Mouse (Mus musculus) kidney, adult 2 months (tissue): ENCODE measurements around the gene Dync1i1. TPM values are rescaled to one million over a fixed set of nuclear protein-coding genes. Genes with fewer than 3 reads are reported as not detected.
"Not testable (repeated sequence)": the region's sequence is repeated elsewhere in the genome, so short reads cannot be mapped to it uniquely, and the experiment has no call there.

Experiments
- DNase-seq: peaks from one replicate; pipeline ENCODE4 v3.0.0; 2021
- H3K27ac ChIP-seq: fragments of 200-500 bp; 2 replicates; pipeline ENCODE4 v1.5.1; 2012; ENCODE audit warnings: low read depth, low read length, control low read depth, inconsistent platforms; ENCODE audit not compliant: insufficient read depth
- H3K27me3 ChIP-seq: fragments of 200-500 bp; replicated peaks from 2 replicates; pipeline ENCODE4 v1.6.1; 2012; ENCODE audit warnings: mild to moderate bottlenecking, moderate library complexity, low read length, inconsistent platforms; ENCODE audit not compliant: control insufficient read depth, insufficient read depth
- H3K36me3 ChIP-seq: fragments of 200-500 bp; 2 replicates; pipeline ENCODE4 v1.6.1; 2012; ENCODE audit warnings: mild to moderate bottlenecking, moderate library complexity, low read length, inconsistent platforms; ENCODE audit not compliant: control insufficient read depth, insufficient read depth
- H3K4me1 ChIP-seq: fragments of 200-500 bp; 2 replicates; pipeline ENCODE4 v1.6.1; 2011; ENCODE audit warnings: low read length; ENCODE audit not compliant: control insufficient read depth, insufficient read depth
- H3K4me3 ChIP-seq: fragments of 200-500 bp; 2 replicates; pipeline ENCODE4 v1.5.1; 2011; ENCODE audit warnings: mild to moderate bottlenecking, low read depth, low read length, control low read depth; ENCODE audit not compliant: insufficient read depth
- CTCF ChIP-seq: fragments of 200-500 bp; conservative IDR thresholded peaks from 2 replicates; pipeline ENCODE4 v1.5.1; 2011; ENCODE audit warnings: low read depth, mild to moderate bottlenecking, control low read depth, low read length, moderate library complexity, mixed read lengths; ENCODE audit not compliant: insufficient read depth, insufficient read length
- POLR2A ChIP-seq: fragments of 200-500 bp; IDR thresholded peaks from one replicate; pipeline ENCODE4 v1.6.1; 2011; ENCODE audit warnings: low read depth, low read length, control low read depth
- WGBS: fragments of 180-500 bp; shearing (Covaris S2); methylation state at CpG from one replicate; pipeline ENCODE4 v1.1.7; 2018; 5-methylcytosine and 5-hydroxymethylcytosine counted together
- polyA plus RNA-seq: library from polyadenylated mRNA; depleted of rRNA; stranded (reverse); fragments of >200 nt; gene quantifications from 2 replicates; pipeline ENCODE4 v1.2.3, GENCODE M21; 2012

Gene Dync1i1
- polyA plus RNA-seq, 1 experiment: 1.1 TPM

GRCm38 (mm10) chr6:5718955-5719354, 6.5 kb upstream of the Dync1i1 start:
- Histone ChIP-seq H3K4me1 (no peaks in the 10 kb centered on the region), H3K36me3 (no peaks in the 10 kb centered on the region), H3K27ac (no peak overlapping the region), H3K27me3 (no peaks in the 10 kb centered on the region), H3K4me3 (no peak overlapping the region)
- no peak for DNase-seq
- WGBS: 50% methylated on average over 2 of the region's 2 CpGs
- TF ChIP-seq POLR2A (no peak), CTCF (no peak)

GRCm38 (mm10) chr6:5720716-5721115, 4.7 kb upstream of the Dync1i1 start:
- not testable (repeated sequence) for H3K4me1 ChIP-seq, H3K27ac ChIP-seq, DNase-seq, H3K27me3 ChIP-seq, H3K36me3 ChIP-seq, H3K4me3 ChIP-seq

GRCm38 (mm10) chr6:5723986-5724385, 1.5 kb upstream of the Dync1i1 start:
- H3K4me1 ChIP-seq: no peaks in the 10 kb centered on the region
- no peak for DNase-seq
- H3K4me3 ChIP-seq: no peak overlapping the region
- H3K27me3 ChIP-seq: no peaks in the 10 kb centered on the region
- TF ChIP-seq POLR2A: no peak
- TF ChIP-seq CTCF: no peak
- 74% methylated on average over 1 of the region's 1 CpGs for WGBS
- H3K36me3 ChIP-seq: no peaks in the 10 kb centered on the region
- no peak overlapping the region for H3K27ac ChIP-seq

- Histone ChIP-seq H3K27me3 (no peaks in the 10 kb centered on the region), H3K4me3 (no peak overlapping the region), H3K27ac (no peak overlapping the region), H3K36me3 (no peaks in the 10 kb centered on the region), H3K4me1 (no peaks in the 10 kb centered on the region)
- DNase-seq: no peak
- TF ChIP-seq POLR2A (no peak), CTCF (no peak)
- 6% methylated on average over 10 of the region's 10 CpGs for WGBS
Observed at GRCm38 (mm10) chr6:5726237-5726670, 815 bp downstream of the Dync1i1 start.

GRCm38 (mm10) chr6:5733217-5733616, 7.8 kb downstream of the Dync1i1 start:
- no peak for TF ChIP-seq POLR2A
- no peak for TF ChIP-seq CTCF
- Histone ChIP-seq H3K4me3 (no peak overlapping the region), H3K4me1 (no peaks in the 10 kb centered on the region), H3K36me3 (no peaks in the 10 kb centered on the region), H3K27ac (no peak overlapping the region), H3K27me3 (no peaks in the 10 kb centered on the region)
- DNase-seq: no peak
- WGBS: 87% methylated on average over 3 of the region's 3 CpGs

- no peaks in the 10 kb centered on the region for H3K36me3 ChIP-seq
- no peak for TF ChIP-seq POLR2A
- TF ChIP-seq CTCF: no peak
- no peaks in the 10 kb centered on the region for H3K27me3 ChIP-seq
- no peaks in the 10 kb centered on the region for H3K4me1 ChIP-seq
- H3K4me3 ChIP-seq: no peak overlapping the region
- H3K27ac ChIP-seq: no peak overlapping the region
- no peak for DNase-seq
Observed at GRCm38 (mm10) chr6:5734398-5734797, 9.0 kb downstream of the Dync1i1 start.

- DNase-seq: no peak
- TF ChIP-seq POLR2A: no peak
- TF ChIP-seq CTCF: no peak
- Histone ChIP-seq H3K4me1 (no peaks in the 10 kb centered on the region), H3K36me3 (no peaks in the 10 kb centered on the region), H3K27me3 (no peaks in the 10 kb centered on the region), H3K4me3 (no peak overlapping the region), H3K27ac (no peak overlapping the region)
- WGBS: 73% methylated on average over 1 of the region's 1 CpGs
Observed at GRCm38 (mm10) chr6:5734862-5735261, 9.4 kb downstream of the Dync1i1 start.

- WGBS: 85% methylated on average over 7 of the region's 7 CpGs
- no peak overlapping the region for H3K4me3 ChIP-seq
Observed at GRCm38 (mm10) chr6:5739711-5740110, 14.3 kb downstream of the Dync1i1 start.

More at GRCm38 (mm10) chr6:5739711-5740110, 14.3 kb downstream of the Dync1i1 start:
- no peaks in the 10 kb centered on the region for H3K36me3 ChIP-seq
- H3K4me1 ChIP-seq: no peaks in the 10 kb centered on the region
- no peak for DNase-seq
- TF ChIP-seq CTCF: no peak
- no peak for TF ChIP-seq POLR2A
- no peak overlapping the region for H3K27ac ChIP-seq
- H3K27me3 ChIP-seq: no peaks in the 10 kb centered on the region
